Mouse (Mus musculus) midbrain, postnatal 0 days (tissue): ENCODE measurements around the gene Lin28a. TPM values are rescaled to one million over a fixed set of nuclear protein-coding genes. Genes with fewer than 3 reads are reported as not detected.

Experiments
- ATAC-seq: fragments of 200-750 bp; cut with Nextera tagmentation; 2 replicates; pipeline ENCODE4 v1.8.0; 2017; ENCODE audit warnings: moderate number of reproducible peaks, mild to moderate bottlenecking, moderate TSS enrichment, moderate library complexity; ENCODE audit not compliant: low FRiP score
- DNase-seq: peaks from one replicate; pipeline ENCODE4 v3.0.0-alpha.2; 2015; ENCODE audit warnings: low spot score
- H3K27ac ChIP-seq: fragments of 300-500 bp; sonication (generic); 2 replicates; pipeline ENCODE4 v1.5.1; 2014; ENCODE audit warnings: low read depth, mild to moderate bottlenecking, low read length, mixed read lengths
- H3K27me3 ChIP-seq: fragments of 300-500 bp; sonication (generic); 2 replicates; pipeline ENCODE4 v1.6.1; 2014; ENCODE audit warnings: low read length, control low read depth, mixed read lengths; ENCODE audit not compliant: insufficient read depth
- H3K36me3 ChIP-seq: fragments of 300-500 bp; sonication (generic); 2 replicates; pipeline ENCODE4 v1.6.1; 2014; ENCODE audit warnings: low read length, control low read depth, mixed read lengths; ENCODE audit not compliant: insufficient read depth
- H3K4me1 ChIP-seq: fragments of 300-500 bp; sonication (generic); 2 replicates; pipeline ENCODE4 v1.6.1; 2014; ENCODE audit warnings: mild to moderate bottlenecking, control low read depth, antibody characterized with exemption, low read length, mixed read lengths; ENCODE audit not compliant: insufficient read depth
- H3K4me2 ChIP-seq: fragments of 300-500 bp; sonication (generic); 2 replicates; pipeline ENCODE4 v1.6.1; 2014; ENCODE audit warnings: low read depth, mild to moderate bottlenecking, low read length, mixed read lengths; ENCODE audit not compliant: poor library complexity, severe bottlenecking
- H3K4me3 ChIP-seq: fragments of 300-500 bp; sonication (generic); 2 replicates; pipeline ENCODE4 v1.5.1; 2014; ENCODE audit warnings: low read depth, mild to moderate bottlenecking, low read length, moderate library complexity
- H3K9ac ChIP-seq: fragments of 300-500 bp; sonication (generic); replicated peaks from 2 replicates; pipeline ENCODE4 v1.6.1; 2014; ENCODE audit warnings: mild to moderate bottlenecking, low read length, moderate library complexity, mixed read lengths; ENCODE audit not compliant: poor library complexity, severe bottlenecking
- H3K9me3 ChIP-seq: fragments of 300-500 bp; sonication (generic); 2 replicates; pipeline ENCODE4 v1.6.1; 2016; ENCODE audit warnings: low read length, control low read depth
- CTCF ChIP-seq: IDR thresholded peaks from 2 replicates; pipeline ENCODE4 v1.5.1; 2016; ENCODE audit warnings: antibody characterized with exemption, mild to moderate bottlenecking
- WGBS: fragments of 180-500 bp; shearing (Covaris S2); extraction: QIAGEN DNeasy Blood & Tissue Kit; methylation state at CpG from one replicate; pipeline ENCODE4 v1.1.7; 2014; 5-methylcytosine and 5-hydroxymethylcytosine counted together
- polyA plus RNA-seq: library from polyadenylated mRNA; unstranded; fragments of >200 nt; fragmentation: Nextera tagmentation; extraction: Ambion mirVana; gene quantifications from 2 replicates; pipeline ENCODE4 v1.2.1, GENCODE M21; 2015
- total RNA-seq: library from RNA; depleted of rRNA; stranded (reverse); fragments of >200 nt; gene quantifications from 2 replicates; pipeline ENCODE4 v1.2.3, GENCODE M21; 2014

Gene Lin28a
- total and polyA plus RNA-seq, 2 experiments from 2014 or later = 0.04 to 0.05 TPM

DNA sequence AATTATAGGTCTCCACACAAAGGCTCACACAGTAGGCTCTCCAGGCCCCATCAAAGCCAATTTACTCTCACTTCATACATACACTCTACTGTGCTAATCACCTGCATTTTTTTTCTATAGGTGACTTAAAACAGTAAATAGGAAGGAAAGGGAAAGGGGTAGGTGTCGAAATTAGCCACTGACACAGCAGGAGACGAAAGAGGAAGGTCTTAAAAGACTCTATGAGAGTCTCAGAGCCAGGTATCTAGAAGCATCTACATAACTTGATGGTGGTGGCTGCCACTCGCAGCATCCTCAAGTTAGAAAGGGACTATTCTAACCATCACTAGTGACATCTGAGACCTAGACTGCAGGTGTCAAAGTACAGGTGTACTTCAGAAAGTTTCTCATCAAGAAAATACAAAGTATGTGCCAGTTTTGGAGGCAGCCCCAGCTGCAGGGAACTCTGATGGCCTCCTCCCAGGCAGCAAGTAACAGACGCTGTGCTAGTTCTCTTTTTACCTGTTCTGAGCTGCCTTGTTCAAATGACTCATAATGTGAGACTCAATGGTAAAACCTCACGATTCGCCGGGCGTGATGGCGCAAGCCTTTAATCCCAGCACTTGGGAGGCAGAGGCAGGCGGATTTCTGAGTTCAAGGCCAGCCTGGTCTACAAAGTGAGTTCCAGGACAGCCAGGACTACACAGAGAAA, 40.5 kb downstream of the Lin28a start:
- H3K4me2 ChIP-seq = no peak overlapping the region
- DNase-seq (no peak), ATAC-seq (no peak)
- H3K9ac ChIP-seq = no peak overlapping the region
- no peaks in the 10 kb centered on the region for H3K9me3 ChIP-seq
- no peak overlapping the region for H3K4me3 ChIP-seq
- H3K27me3 ChIP-seq = no peaks in the 10 kb centered on the region
- no peak overlapping the region for H3K27ac ChIP-seq
- TF ChIP-seq CTCF = no peak
- no peaks in the 10 kb centered on the region for H3K4me1 ChIP-seq
- 95% methylated on average over 10 of the region's 10 CpGs for WGBS
- H3K36me3 ChIP-seq = peaks cover 34% of the 10 kb centered on the region

DNA sequence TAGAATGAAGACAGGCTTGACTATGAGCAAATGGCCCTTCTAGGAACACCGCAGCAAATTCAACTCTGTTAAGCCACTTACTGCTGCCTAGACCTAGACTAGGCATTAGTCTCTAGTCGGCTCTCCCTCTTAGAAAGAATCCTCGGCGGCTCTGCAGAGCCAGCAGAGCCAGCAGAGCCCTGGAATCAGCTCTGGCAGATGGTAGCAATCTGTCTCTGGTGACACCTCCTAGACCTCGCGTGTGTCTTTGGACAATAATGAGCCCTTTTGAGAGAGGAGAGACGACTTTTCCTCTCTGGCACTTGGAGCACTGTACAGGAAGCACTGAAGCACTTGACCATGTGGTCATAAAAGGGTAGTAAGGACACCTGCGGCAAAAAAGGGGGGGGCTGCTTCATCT, 46.9 kb downstream of the Lin28a start:
- no peak for TF ChIP-seq CTCF
- WGBS = 73% methylated on average over 8 of the region's 8 CpGs
- Histone ChIP-seq H3K4me2 (no peak overlapping the region), H3K27ac (no peak overlapping the region), H3K9me3 (no peaks in the 10 kb centered on the region), H3K36me3 (peaks cover 3% of the 10 kb centered on the region; the same call in 1 of the 2 replicates), H3K9ac (no peak overlapping the region), H3K27me3 (no peaks in the 10 kb centered on the region), H3K4me3 (no peak overlapping the region), H3K4me1 (0 out of 2 replicates have a peak, but pooled peaks cover 5% of the 10 kb centered on the region)
- ATAC-seq (no peak), DNase-seq (peak; percentile 54)

DNA sequence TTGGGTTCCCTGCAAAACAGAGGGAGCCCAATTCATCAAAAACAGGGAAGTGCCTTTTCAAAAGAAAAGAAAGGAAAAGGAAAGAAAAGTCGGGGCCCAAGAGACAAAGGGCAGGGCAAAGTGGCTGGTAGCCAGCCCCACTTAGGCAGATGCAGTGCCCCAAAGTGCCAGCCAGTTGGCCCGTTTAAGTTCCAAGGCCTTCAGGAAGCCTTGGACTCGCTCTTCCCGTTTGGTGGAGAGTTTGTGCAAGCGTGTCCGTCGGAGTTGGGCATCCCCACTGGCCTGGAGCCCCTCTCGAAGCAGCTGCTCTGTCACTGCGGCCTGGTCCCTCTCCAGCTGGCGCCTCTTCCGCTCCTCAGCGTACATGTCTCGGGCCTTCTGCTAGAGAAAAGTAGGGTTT, 47.8 kb downstream of the Lin28a start:
- TF ChIP-seq CTCF = no peak
- ATAC-seq (no peak), DNase-seq (peak; percentile 61)
- no peak overlapping the region for H3K4me3 ChIP-seq
- no peak overlapping the region for H3K9ac ChIP-seq
- H3K9me3 ChIP-seq = no peaks in the 10 kb centered on the region
- no peaks in the 10 kb centered on the region for H3K27me3 ChIP-seq
- 0 out of 2 replicates have a peak, but pooled peaks cover 10% of the 10 kb centered on the region for H3K4me1 ChIP-seq
- no peak overlapping the region for H3K4me2 ChIP-seq
- no peak overlapping the region for H3K27ac ChIP-seq
- H3K36me3 ChIP-seq = no peaks in the 10 kb centered on the region; the same call in 1 of the 2 replicates
- WGBS = 63% methylated on average over 13 of the region's 13 CpGs

DNA sequence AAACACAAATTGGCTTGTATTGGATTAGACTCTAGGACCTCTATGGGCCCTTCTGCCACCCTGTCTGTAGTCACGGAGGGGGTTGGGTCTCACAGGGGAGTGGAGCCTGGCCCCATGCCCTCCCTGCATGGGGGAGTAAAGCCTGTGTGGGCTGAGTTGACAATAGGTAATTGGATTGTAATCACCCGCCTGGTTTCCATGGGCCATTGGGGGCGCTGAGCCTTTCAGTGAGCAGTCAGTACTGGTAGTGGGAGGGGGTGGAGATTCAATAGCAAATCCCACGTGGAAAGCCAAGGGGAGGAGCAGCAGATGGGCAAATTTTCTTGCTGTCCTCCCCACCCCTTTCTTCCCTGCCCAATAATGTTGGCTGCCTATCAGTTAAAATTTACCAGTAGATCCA, 48.4 kb downstream of the Lin28a start:
- 12% methylated on average over 4 of the region's 4 CpGs for WGBS
- Histone ChIP-seq H3K4me1 (0 out of 2 replicates have a peak, but pooled peaks cover 10% of the 10 kb centered on the region), H3K36me3 (no peaks in the 10 kb centered on the region; the same call in 1 of the 2 replicates), H3K9ac (no peak overlapping the region), H3K4me3 (no peak overlapping the region), H3K27me3 (no peaks in the 10 kb centered on the region), H3K9me3 (no peaks in the 10 kb centered on the region), H3K27ac (no peak overlapping the region), H3K4me2 (no peak overlapping the region)
- DNase-seq (peak; percentile 78), ATAC-seq (no peak)
- peak; percentile 46 for TF ChIP-seq CTCF

DNA sequence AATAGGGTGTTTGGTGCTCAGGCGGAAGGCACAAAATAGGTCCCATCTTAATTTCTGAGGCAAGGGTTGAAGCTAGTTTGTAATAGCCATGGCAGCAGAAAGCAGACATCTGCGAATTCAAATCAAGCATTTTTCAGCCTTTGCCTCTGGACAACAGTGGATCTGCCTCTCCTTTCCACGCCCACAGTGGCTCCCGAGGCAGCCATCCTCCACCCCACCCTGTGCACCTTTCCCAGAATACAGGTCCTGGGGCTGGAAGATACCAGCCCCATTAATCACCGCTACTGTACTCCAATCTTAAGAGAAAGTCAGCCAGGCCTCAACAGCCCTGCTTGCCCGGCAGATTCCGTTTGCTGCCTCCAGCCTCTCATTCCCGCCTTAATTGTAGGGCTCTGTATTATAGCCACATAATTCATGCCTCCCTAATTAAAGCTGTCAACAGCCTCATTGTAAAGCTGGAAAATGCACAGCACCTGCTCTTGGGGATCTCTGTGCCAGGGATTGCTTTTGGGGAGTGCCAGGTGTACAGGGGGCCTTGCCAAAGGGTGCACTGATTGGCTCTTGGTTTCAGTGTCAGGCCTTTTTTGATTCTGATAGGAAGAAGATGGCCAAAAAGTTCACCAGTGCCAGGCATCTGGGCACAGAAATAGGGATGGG, 49.4 kb downstream of the Lin28a start:
- no peaks in the 10 kb centered on the region for H3K9me3 ChIP-seq
- no peak for TF ChIP-seq CTCF
- no peak for ATAC-seq
- H3K27me3 ChIP-seq = no peaks in the 10 kb centered on the region
- peak; percentile 48 for DNase-seq
- WGBS = 44% methylated on average over 8 of the region's 8 CpGs
- H3K9ac ChIP-seq = 0 out of 2 replicates have a peak overlapping the region, but pooled peaks have one; percentile 42
- H3K4me3 ChIP-seq = no peak overlapping the region
- peak overlapping the region; percentile 80; the same call in 1 of the 2 replicates for H3K4me2 ChIP-seq
- H3K27ac ChIP-seq = peak overlapping the region; percentile 99
- H3K36me3 ChIP-seq = peaks cover 3% of the 10 kb centered on the region; the same call in 1 of the 2 replicates
- H3K4me1 ChIP-seq = 0 out of 2 replicates have a peak, but pooled peaks cover 10% of the 10 kb centered on the region
